Mouse (Mus musculus) cerebellum, adult 2 months (tissue): ENCODE results near the gene Olfr1443. TPM values are rescaled to one million over a fixed set of nuclear protein-coding genes. Genes with fewer than 3 reads are reported as not detected.

ENCODE experiments used
- DNase-seq, 2 experiments: peaks; one replicate each; pipeline ENCODE4 v3.0.0; 2021
- H3K27ac ChIP-seq: fragments of 200-500 bp; 2 replicates; pipeline ENCODE4 v1.5.1; 2012; ENCODE audit warnings: low read length, control low read depth, inconsistent platforms; ENCODE audit not compliant: insufficient read depth
- H3K27me3 ChIP-seq: fragments of 200-500 bp; 2 replicates; pipeline ENCODE4 v1.6.1; 2012; ENCODE audit warnings: inconsistent platforms, mild to moderate bottlenecking, low read length, moderate library complexity; ENCODE audit not compliant: control insufficient read depth, insufficient read depth
- H3K4me1 ChIP-seq: fragments of 200-500 bp; 2 replicates; pipeline ENCODE4 v1.6.1; 2011; ENCODE audit warnings: low read length; ENCODE audit not compliant: control insufficient read depth, insufficient read depth
- H3K4me3 ChIP-seq: fragments of 200-500 bp; replicated peaks from 2 replicates; pipeline ENCODE3; 2011; ENCODE audit warnings: mild to moderate bottlenecking, low read depth, low read length, control low read depth; ENCODE audit not compliant: insufficient read depth
- CTCF ChIP-seq: fragments of 200-500 bp; IDR thresholded peaks from 2 replicates; pipeline ENCODE4 v1.5.1; 2011; ENCODE audit warnings: low read depth, mild to moderate bottlenecking, control low read depth, low read length, moderate library complexity, borderline replicate concordance; ENCODE audit not compliant: insufficient read depth
- POLR2A ChIP-seq: fragments of 200-500 bp; IDR thresholded peaks from 2 replicates; pipeline ENCODE4 v1.6.1; 2011; ENCODE audit warnings: low read length, control low read depth, borderline replicate concordance; ENCODE audit not compliant: insufficient read depth
- WGBS: fragments of 180-500 bp; shearing (Covaris S2); methylation state at CpG from one replicate; pipeline ENCODE4 v1.1.7; 2018; 5-methylcytosine and 5-hydroxymethylcytosine counted together
- polyA plus RNA-seq: library from polyadenylated mRNA; depleted of rRNA; stranded (reverse); fragments of >200 nt; gene quantifications from 2 replicates; pipeline ENCODE4 v1.2.3, GENCODE M21; 2012

The Olfr1443 gene
- polyA plus RNA-seq, 1 experiment: not detected

GRCm38 (mm10) chr19:12671051-12671450 lies 6.9 kb upstream of the Olfr1443 start:
- TF ChIP-seq POLR2A: no peak
- no peak for TF ChIP-seq CTCF

GRCm38 (mm10) chr19:12684638-12685037 lies 6.7 kb downstream of the Olfr1443 start:
- DNase-seq: no peak
- Histone ChIP-seq H3K27ac (no peak overlapping the region), H3K27me3 (no peaks in the 10 kb centered on the region), H3K4me1 (no peaks in the 10 kb centered on the region), H3K4me3 (no peak overlapping the region)
- TF ChIP-seq POLR2A (no peak), CTCF (no peak)

More at GRCm38 (mm10) chr19:12671051-12671450, 6.9 kb upstream of the Olfr1443 start:
- WGBS: 87% methylated on average over 4 of the region's 4 CpGs
- no peaks in the 10 kb centered on the region for H3K27me3 ChIP-seq
- DNase-seq: no peak
- H3K4me1 ChIP-seq: no peaks in the 10 kb centered on the region
- no peak overlapping the region for H3K4me3 ChIP-seq
- H3K27ac ChIP-seq: no peak overlapping the region

- TF ChIP-seq CTCF: no peak
- no peak for TF ChIP-seq POLR2A
- Histone ChIP-seq H3K27ac (no peak overlapping the region), H3K27me3 (no peaks in the 10 kb centered on the region)
Measured at GRCm38 (mm10) chr19:12685231-12685630, 7.3 kb downstream of the Olfr1443 start.

GRCm38 (mm10) chr19:12695590-12695989 lies 17.7 kb downstream of the Olfr1443 start, which contains the start of gene Keg1:
TSS of gene Keg1 (plus strand) at chr19:12695786.
- WGBS: 87% methylated on average over 3 of the region's 3 CpGs
- Histone ChIP-seq H3K27ac (no peak within 1 kb of the TSS), H3K4me3 (no peak within 1 kb of the TSS), H3K27me3 (no peaks in the 10 kb centered on the region), H3K4me1 (no peaks in the 10 kb centered on the region)
- DNase-seq: no peak
- no peak for TF ChIP-seq CTCF
- TF ChIP-seq POLR2A: no peak

More at GRCm38 (mm10) chr19:12685231-12685630, 7.3 kb downstream of the Olfr1443 start:
- DNase-seq: no peak
- Histone ChIP-seq H3K4me3 (no peak overlapping the region), H3K4me1 (no peaks in the 10 kb centered on the region)

- H3K4me1 ChIP-seq: no peaks in the 10 kb centered on the region
- no peak overlapping the region for H3K4me3 ChIP-seq
- DNase-seq: no peak
- no peaks in the 10 kb centered on the region for H3K27me3 ChIP-seq
- TF ChIP-seq CTCF (no peak), POLR2A (no peak)
- no peak overlapping the region for H3K27ac ChIP-seq
Measured at GRCm38 (mm10) chr19:12696221-12696620, 18.3 kb downstream of the Olfr1443 start.

GRCm38 (mm10) chr19:12708458-12708857 lies 30.5 kb downstream of the Olfr1443 start:
- no peak for DNase-seq
- 74% methylated on average over 2 of the region's 2 CpGs for WGBS
- Histone ChIP-seq H3K27ac (no peak overlapping the region), H3K4me1 (no peaks in the 10 kb centered on the region), H3K4me3 (no peak overlapping the region), H3K27me3 (no peaks in the 10 kb centered on the region)
- TF ChIP-seq CTCF (no peak), POLR2A (no peak)

- H3K4me1 ChIP-seq: no peaks in the 10 kb centered on the region
- H3K4me3 ChIP-seq: no peak overlapping the region
- TF ChIP-seq POLR2A: no peak
- no peak for TF ChIP-seq CTCF
- DNase-seq: no peak
- H3K27ac ChIP-seq: no peak overlapping the region
- no peaks in the 10 kb centered on the region for H3K27me3 ChIP-seq
Measured at GRCm38 (mm10) chr19:12708986-12709385, 31.1 kb downstream of the Olfr1443 start.

GRCm38 (mm10) chr19:12719189-12719588 lies 41.3 kb downstream of the Olfr1443 start:
- H3K27me3 ChIP-seq: no peaks in the 10 kb centered on the region
- H3K4me3 ChIP-seq: no peak overlapping the region
- no peaks in the 10 kb centered on the region for H3K4me1 ChIP-seq
- no peak for DNase-seq
- no peak overlapping the region for H3K27ac ChIP-seq
- TF ChIP-seq CTCF: no peak
- WGBS: 90% methylated on average over 6 of the region's 6 CpGs
